Mouse (Mus musculus) effector memory CD4-positive, alpha-beta T cell, adult 7 months (primary cell): Measurements from ENCODE around the gene Spem1. TPM values are rescaled to one million over a fixed set of nuclear protein-coding genes. Genes with fewer than 3 reads are reported as not detected.

ENCODE experiments used
- polyA plus RNA-seq: library from polyadenylated mRNA; unstranded; fragments of 100-300 nt; shearing (Covaris generic); gene quantifications from one replicate; pipeline ENCODE4 v1.2.1, GENCODE M21; 2017

Spem1 gene
- not detected for polyA plus RNA-seq

DNA sequence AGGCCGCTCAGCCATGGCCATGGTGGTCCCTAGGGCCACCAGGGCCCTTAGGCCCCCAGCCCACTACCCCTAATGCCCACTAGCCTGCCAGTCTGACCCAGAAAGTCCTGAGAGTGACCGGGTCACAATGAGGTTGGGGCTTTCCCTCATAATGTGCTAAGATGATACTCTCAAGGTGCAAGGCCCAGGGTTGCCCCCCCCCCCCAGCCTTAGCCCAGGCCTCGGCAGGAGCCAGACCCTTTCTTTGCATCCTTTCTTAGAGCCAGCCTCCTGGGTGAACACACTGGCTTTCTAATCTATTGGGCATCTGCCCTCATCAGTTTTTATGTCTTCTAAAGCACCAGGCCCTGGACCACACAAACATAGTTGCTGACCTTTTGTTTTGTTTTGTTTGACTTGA lies at the start of gene Spem1:
Gene Spem1, minus strand, starts transcription at position 101 of the 400 bp plus-strand sequence.

DNA sequence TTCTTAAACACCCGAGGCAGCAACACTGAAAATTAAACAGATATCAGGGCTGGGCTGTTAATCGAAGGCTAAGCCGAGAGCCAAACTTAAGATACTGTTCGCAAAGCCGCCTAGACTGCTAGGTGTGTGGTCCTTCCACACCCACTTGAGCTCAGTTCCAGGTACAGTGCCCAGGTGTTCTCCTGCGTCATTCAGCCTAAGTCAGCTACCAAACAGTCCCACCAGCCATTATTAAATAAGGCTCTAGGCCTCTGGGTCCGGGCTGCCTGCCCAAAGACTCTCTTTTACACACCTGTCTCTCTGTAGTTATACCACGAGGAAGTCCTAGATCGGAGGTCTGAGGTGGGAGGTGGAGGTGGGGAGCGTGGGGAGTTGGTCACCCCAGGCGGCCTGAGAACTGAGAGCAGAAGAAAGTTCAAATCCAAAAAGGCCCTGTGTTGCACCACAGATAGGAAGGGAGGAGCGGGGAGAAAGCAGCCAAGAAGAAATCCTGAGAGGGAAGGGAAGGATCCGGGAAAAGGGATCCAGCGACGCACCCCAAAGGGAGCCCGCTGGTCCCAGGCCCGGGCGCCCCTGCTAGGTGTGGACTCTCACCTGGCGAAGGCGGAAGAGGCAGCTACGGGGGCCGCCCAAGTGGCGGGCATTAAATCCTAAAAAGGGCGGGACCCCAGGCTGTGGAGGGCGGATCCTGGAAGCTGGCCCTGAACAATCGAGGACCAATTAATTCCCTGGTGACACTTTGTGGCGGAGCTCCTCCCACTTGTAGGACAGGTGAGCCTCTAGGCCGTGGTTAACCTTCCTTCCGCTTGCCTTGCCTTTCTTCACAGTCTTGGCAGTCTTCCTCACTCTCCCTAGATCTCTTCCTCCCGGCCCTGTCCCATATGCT lies 36.4 kb upstream of the Spem1 start, which contains the start of gene Tnk1:
Gene Tnk1, minus strand, starts transcription at position 618 of the 886 bp plus-strand sequence.

DNA sequence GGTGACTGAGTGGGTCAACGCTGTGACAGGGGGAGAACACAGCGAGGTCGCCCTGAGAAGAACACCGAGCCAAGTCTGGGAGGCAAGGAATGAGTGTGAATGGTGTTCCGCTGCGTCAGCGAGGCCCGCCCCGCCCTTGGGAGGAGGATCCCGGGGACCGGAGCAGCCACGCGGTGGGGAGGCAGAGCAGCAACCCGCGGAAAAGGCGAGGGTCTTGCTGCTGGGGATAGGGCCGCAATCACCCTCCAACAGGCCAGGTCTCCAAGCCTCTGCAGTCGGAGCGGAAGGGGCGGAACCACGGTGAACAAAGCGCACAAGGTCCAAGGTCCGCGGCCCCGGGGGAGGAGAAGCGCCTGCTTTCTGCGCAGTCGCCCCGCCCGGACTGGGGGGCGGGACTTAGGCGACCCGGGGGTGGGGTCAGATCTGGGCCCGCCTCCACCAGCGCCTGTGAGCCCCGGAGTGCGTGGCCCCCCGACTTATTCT lies 24.3 kb upstream of the Spem1 start, which contains the start of gene Plscr3:
Gene Plscr3, plus strand, starts transcription at position 179 of the 483 bp plus-strand sequence.

DNA sequence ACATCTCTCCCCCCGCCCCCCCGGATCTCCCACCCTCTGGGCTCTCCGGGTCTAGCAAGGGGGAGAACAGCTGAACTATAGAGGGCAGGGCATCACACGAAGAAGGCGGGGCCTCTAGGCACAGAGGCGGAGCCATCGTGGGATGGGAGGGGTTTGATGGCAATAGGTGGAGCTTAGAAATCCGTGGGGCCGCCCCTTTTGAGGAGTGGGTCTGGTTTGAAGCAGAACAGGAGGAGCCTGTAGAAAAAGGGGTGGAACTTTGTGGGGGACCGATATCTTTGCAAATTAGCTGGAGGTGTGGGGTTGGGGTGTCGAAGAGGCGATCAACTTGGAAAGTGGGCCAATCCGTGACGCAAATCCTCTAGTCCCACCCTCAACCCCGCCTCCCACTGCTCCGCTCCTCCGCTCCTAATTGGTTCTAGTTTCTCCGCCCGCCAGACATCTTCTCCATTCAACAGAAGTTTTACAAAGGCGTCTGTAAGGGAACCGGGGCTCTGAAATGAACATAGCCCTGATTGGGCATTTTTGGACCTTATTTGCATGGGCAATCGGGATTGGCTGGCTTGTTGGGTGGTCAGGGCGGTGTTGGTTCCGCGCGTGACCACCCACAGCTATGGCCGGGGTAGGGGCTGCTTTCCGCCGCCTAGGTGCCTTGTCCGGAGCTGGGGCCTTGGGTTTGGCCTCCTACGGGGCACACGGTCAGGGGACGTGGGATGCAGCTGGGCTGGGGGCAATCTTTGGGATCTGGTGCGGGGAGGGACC lies 16.2 kb upstream of the Spem1 start, which contains the start of gene Tmem256:
Gene Tmem256, plus strand, starts transcription at position 563 of the 762 bp plus-strand sequence.

DNA sequence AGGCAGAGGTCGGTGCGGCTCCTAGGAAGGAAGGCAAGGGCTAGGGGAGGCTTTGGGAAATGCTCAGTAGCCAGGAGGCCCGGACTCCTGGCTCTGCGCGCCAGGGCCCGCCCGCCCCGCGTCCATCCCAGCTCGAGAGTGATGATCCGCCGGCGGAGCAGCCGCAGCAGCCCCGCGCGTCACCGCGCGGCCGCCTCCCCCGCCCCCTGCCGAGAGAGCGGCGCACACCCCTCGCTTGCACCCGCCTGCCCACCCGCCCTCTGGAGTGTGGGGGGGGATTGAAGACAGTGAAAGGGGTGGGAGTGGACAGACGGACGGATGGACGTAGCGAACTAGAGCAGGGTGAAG lies 15.6 kb upstream of the Spem1 start, which contains the start of gene Nlgn2:
Gene Nlgn2, minus strand, starts transcription at position 181 of the 348 bp plus-strand sequence.

DNA sequence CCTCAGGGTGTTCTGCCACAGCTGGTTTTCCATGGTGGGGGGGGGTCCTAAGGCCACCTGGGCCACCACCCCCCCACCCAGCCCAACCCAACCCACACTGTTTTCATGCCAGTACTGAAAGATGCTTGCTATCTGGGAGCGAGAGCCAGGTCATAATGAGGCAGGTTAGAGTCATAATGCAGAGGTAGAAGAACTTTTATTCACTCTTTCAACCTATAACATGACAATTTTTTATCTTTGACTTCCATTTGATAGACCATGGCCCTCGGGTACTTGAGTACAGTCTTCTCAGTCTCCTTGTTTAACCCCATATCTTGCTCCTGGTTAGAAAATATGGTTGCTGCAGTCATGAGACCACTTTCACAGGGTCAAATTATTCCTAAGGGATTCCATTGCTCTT lies 3.6 kb downstream of the Spem1 start, which contains the start of gene Spem2:
Gene Spem2, minus strand, starts transcription at position 101 of the 400 bp plus-strand sequence.

DNA sequence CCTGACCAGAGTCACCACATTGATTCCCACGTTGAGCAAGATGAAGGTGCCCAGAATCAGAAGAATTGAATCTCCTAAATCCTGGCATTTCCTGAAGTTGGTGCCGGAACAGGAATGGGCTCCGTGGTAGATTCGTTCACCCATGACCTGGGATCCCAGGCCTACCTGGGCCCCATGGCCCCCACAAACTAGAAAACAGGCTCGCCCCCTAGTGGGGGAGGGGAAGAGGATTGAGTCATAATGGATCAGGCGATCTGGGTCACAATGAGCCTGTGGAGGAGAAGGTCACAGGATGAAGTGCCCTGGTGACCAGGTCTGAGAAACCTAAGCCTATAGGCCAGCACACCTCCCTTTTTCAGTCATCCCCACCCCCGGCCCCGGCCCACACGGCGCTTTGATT lies 6.8 kb downstream of the Spem1 start, which contains the start of gene Gm39566:
Gene Gm39566, minus strand, starts transcription at position 144 of the 400 bp plus-strand sequence.

DNA sequence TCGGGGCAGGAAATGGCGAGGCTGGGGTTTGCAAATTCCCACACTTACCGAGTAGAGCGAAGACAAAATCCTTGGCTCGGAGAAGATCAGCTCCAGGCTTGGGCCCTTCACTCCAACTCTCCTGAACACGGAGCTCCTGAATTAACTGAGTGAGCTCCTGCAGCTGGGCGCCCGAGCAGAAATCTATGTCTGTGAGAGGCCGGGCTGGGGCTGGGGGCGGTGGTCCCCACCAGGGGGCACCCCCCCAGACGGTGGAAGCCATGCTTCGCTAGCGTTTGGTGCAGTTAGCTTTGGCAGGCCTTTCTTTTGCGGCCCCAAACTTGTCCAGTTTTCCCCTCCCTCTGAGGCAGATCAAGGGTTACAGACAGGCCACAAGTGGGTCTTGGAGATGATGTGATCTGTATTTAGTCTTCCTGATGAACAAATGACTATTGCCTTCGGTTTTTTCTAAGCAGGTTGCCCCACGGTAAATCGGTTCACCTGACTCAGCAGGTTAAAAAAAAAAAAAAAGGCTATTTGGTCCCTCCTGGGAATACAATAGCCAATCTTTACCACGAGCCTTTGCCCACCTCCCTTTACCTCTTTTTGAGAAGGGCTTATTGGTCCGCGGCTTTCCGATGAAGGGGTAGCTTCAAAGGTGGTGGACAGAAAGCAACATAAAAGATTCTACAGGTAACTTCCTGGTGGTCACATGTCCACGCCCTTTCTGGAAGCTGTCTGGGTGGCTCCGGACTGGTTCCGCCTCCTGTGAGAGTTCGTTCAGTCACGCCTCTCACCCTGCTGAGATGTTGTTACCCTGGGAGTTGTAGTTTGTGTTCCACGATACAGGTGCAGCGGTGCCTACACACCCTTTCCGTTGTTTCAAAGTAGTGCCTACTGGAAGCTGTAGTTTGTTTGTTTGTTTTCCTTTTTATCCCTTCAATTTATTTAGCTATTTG lies 16.7 kb downstream of the Spem1 start, which contains the start of gene Tmem102:
Gene Tmem102, minus strand, starts transcription at position 653 of the 938 bp plus-strand sequence.

DNA sequence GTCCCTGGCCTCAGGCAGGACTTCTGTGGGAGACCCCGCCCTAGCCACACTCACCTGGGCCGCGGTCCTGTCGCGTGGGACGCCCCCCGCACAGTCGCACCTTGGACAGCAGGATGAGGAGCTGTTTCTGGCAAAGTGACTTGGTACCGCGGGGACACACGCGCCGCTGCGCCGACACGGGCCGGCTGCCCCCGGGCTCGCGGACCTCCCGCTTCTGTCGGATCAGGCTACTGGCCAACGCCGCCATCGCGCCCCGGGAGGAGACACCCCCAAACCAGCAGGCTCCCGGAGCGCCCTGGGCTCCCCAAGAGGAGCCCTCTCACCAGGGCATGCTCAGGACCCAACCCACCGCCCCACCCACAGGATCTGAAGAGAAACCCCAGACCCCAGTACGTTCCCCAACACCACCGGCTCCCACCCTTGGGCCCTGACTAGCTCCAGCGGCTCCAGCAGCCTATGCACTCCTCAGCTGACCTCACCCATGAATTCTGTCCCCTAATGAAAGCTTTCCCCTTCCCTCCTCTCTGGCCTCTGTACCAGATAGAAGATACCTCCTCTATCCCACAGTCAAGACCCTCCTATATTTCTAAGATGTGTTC lies 20.5 kb downstream of the Spem1 start, which contains the start of gene Fgf11:
Gene Fgf11, minus strand, starts transcription at position 479 of the 599 bp plus-strand sequence.

DNA sequence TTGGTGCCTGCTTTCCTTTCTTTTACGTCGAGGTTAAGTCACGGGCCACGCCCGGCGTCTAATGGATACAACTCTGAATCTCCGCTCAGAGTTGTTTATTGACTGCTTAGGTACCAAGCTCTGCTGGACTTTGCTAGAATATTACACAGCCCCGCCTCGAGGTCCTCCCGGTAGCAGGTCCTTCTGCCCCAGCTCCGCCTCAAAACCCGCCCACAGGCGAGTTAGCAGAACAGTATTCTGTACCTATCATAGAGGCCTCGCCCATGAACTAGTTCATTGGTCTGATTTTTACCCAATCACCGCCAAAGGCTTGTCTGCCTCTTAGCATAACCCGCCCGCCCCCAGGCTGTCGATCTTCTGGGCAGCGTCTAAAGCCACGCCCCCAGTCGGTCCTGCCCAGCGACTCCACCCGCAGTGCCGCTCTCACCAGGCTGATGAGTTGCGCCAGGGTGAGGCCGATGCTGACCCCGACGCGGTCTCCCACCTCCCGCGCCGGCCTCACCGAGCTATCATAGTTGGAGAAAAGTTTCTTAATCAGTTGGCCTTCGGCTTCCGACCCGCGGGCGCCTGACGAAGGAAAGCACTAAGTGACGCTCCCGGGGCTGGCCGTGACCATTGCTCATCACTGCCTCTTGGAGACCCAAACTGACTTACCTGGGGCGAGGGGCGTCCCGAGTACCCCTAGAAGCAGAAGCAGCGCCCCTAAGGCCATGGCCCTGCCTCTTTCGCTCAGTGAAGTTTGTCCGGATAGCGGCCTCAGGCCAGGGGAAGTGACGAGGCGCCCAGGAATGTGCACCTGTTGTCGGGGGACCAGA lies 26.6 kb downstream of the Spem1 start, which contains the start of gene Chrnb1:
Gene Chrnb1, minus strand, starts transcription at position 776 of the 815 bp plus-strand sequence.

Other genes starting within 250 kb of the Spem1 start
- gene Wrap53, start 241.9 kb downstream of the Spem1 start, polyA plus RNA-seq, result 13.1 TPM
- 204 TPM for gene Trp53, start 241.8 kb downstream of the Spem1 start, polyA plus RNA-seq
- not detected for gene Atp1b2, start 216.2 kb downstream of the Spem1 start, polyA plus RNA-seq
- gene Shbg, start 204.3 kb downstream of the Spem1 start, polyA plus RNA-seq, result 0.68 TPM
- 0.59 TPM for gene Sat2, start 200.2 kb downstream of the Spem1 start, polyA plus RNA-seq
- gene Fxr2, start 189.2 kb downstream of the Spem1 start, polyA plus RNA-seq, result 73.0 TPM
- gene Sox15, start 166.9 kb downstream of the Spem1 start, polyA plus RNA-seq, result 0.76 TPM
- gene Mpdu1, start 159.5 kb downstream of the Spem1 start, polyA plus RNA-seq, result 44.5 TPM
- 3.9 TPM for gene Cd68, start 156.0 kb downstream of the Spem1 start, polyA plus RNA-seq
- 729 TPM for gene Eif4a1, start 149.8 kb downstream of the Spem1 start, polyA plus RNA-seq
- 29.6 TPM for gene Senp3, start 140.1 kb downstream of the Spem1 start, polyA plus RNA-seq
- gene Tnfsf13, start 136.4 kb downstream of the Spem1 start, polyA plus RNA-seq, result not detected
- not detected for gene Tnfsf12, start 126.3 kb downstream of the Spem1 start, polyA plus RNA-seq
- gene Tnfsfm13, start 126.1 kb downstream of the Spem1 start, polyA plus RNA-seq, result not detected
- gene Polr2a, start 63.5 kb downstream of the Spem1 start, polyA plus RNA-seq, result 51.9 TPM
- gene Slc35g3, start 60.2 kb downstream of the Spem1 start, polyA plus RNA-seq, result 0.26 TPM
- gene Zbtb4, start 56.3 kb downstream of the Spem1 start, polyA plus RNA-seq, result 4.2 TPM
- 0.52 TPM for gene Chrnb1, start 26.2 kb downstream of the Spem1 start, polyA plus RNA-seq
- not detected for gene Fgf11, start 20.3 kb downstream of the Spem1 start, polyA plus RNA-seq
- not detected for gene Tmem102, start 16.6 kb downstream of the Spem1 start, polyA plus RNA-seq
- gene Gm39566, start 6.9 kb downstream of the Spem1 start, polyA plus RNA-seq, result 0.16 TPM
- gene Spem2, start 3.7 kb downstream of the Spem1 start, polyA plus RNA-seq, result 0.39 TPM
- gene Nlgn2, start 15.6 kb upstream of the Spem1 start, polyA plus RNA-seq, result 0.15 TPM
- gene Tmem256, start 16.3 kb upstream of the Spem1 start, polyA plus RNA-seq, result 44.3 TPM
- 8.5 TPM for gene Plscr3, start 24.2 kb upstream of the Spem1 start, polyA plus RNA-seq
- gene Tnk1, start 36.5 kb upstream of the Spem1 start, polyA plus RNA-seq, result 0.27 TPM
- gene Tmem95, start 55.8 kb upstream of the Spem1 start, polyA plus RNA-seq, result not detected
- gene Kctd11, start 59.2 kb upstream of the Spem1 start, polyA plus RNA-seq, result 0.95 TPM
- 485 TPM for gene Acap1, start 73.4 kb upstream of the Spem1 start, polyA plus RNA-seq
- 1.6 TPM for gene 2810408A11Rik, start 78.8 kb upstream of the Spem1 start, polyA plus RNA-seq
- gene Neurl4, start 78.9 kb upstream of the Spem1 start, polyA plus RNA-seq, result 7.3 TPM
- 235 TPM for gene Gps2, start 91.7 kb upstream of the Spem1 start, polyA plus RNA-seq
- gene Eif5a, start 99.8 kb upstream of the Spem1 start, polyA plus RNA-seq, result 1,038 TPM
- gene Ybx2, start 113.6 kb upstream of the Spem1 start, polyA plus RNA-seq, result not detected
- gene Slc2a4, start 126.0 kb upstream of the Spem1 start, polyA plus RNA-seq, result not detected
- not detected for gene Cldn7, start 142.6 kb upstream of the Spem1 start, polyA plus RNA-seq
- 34.3 TPM for gene Ctdnep1, start 159.0 kb upstream of the Spem1 start, polyA plus RNA-seq
- gene Elp5, start 160.3 kb upstream of the Spem1 start, polyA plus RNA-seq, result 57.5 TPM
- 358 TPM for gene Gabarap, start 169.0 kb upstream of the Spem1 start, polyA plus RNA-seq
- 52.1 TPM for gene Phf23, start 173.6 kb upstream of the Spem1 start, polyA plus RNA-seq
- gene Dvl2, start 178.4 kb upstream of the Spem1 start, polyA plus RNA-seq, result 15.5 TPM
- 101 TPM for gene Acadvl, start 193.2 kb upstream of the Spem1 start, polyA plus RNA-seq
- 6.9 TPM for gene Dlg4, start 194.8 kb upstream of the Spem1 start, polyA plus RNA-seq
- not detected for gene Asgr1, start 231.9 kb upstream of the Spem1 start, polyA plus RNA-seq